In the genomic region with DNA sequence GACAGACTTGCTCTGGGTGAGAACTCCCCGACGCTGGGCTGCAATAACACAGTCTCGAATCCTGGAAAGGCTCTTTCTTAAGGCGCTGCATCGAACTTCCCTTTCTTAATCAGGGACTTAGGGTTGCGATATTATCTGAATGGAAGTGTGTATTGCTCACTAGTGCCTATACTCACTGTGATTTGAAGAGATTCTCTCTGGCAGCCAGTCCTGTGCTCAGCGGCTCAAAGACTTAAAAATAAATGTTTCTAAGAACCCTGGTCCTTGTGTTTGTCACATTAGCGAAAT, we compare ENCODE assay signal across 9 mouse cellular contexts. TPM values are rescaled to one million over a fixed set of nuclear protein-coding genes. Genes with fewer than 3 reads are reported as not detected.
DNase-seq lines count a peak whose midpoint lies in the region; ATAC-seq and TF ChIP-seq lines count a peak whose summit lies in the region.
"Had no signal": no experiment of that assay in that cellular context is flagged by ENCODE, and none has a peak within 500 bp of the region (broad histone marks: within the 10 kb centered on the region; RNA-seq: fewer than 3 reads in every experiment).

No protein-coding gene starts in this region.

- no peak for DNase-seq in heart, embryonic 10.5 days (ENCODE audit: low spot score)
- no peak for DNase-seq in heart, postnatal 14 days
- DNase-seq in hindbrain, embryonic 10.5 days (ENCODE audit: low spot score): no peak
- DNase-seq in liver, postnatal 0 days: no peak
- no peak for DNase-seq in ovary, postnatal 14 days (ENCODE audit: low spot score)
- no peak for DNase-seq in frontal cortex, postnatal 14 days (ENCODE audit: low spot score in 2 of 2)
- DNase-seq in urinary bladder, postnatal 36 days (ENCODE audit: low spot score in 2 of 2): no peak

- TF ChIP-seq CTCF in liver, postnatal 0 days (IDR thresholded peaks at IDR 0.05; ENCODE audit: low read depth): no peak

- H3K9me3 ChIP-seq in heart, embryonic 10.5 days: no peaks in the 10 kb centered on the region
- H3K9me3 ChIP-seq in hindbrain, embryonic 10.5 days: no peaks in the 10 kb centered on the region
- no peaks in the 10 kb centered on the region for H3K9me3 ChIP-seq in liver, postnatal 0 days (ENCODE audit: low read length)

- no peaks in the 10 kb centered on the region for H3K36me3 ChIP-seq in heart, embryonic 10.5 days
- no peaks in the 10 kb centered on the region for H3K36me3 ChIP-seq in hindbrain, embryonic 10.5 days
- no peaks in the 10 kb centered on the region for H3K36me3 ChIP-seq in liver, postnatal 0 days (replicated peaks; ENCODE audit: insufficient read depth, low read length)

- peak overlapping the region; percentile 86 for H3K4me3 ChIP-seq in heart, embryonic 10.5 days
- peak overlapping the region; percentile 87 for H3K4me3 ChIP-seq in brown adipose tissue, adult 24 weeks (ENCODE audit: insufficient read depth, low read depth, low read length)
- H3K4me3 ChIP-seq in hindbrain, embryonic 10.5 days: peak overlapping the region; percentile 82
- peak overlapping the region; percentile 68; the same call in 1 of the 2 replicates for H3K4me3 ChIP-seq in liver, postnatal 0 days (ENCODE audit: low read depth, low read length)

- no peak for ATAC-seq in liver, postnatal 0 days
- ATAC-seq: inflammation-experienced regulatory T-cells, adult 6 months had no signal

- H3K4me2 ChIP-seq in liver, postnatal 0 days (ENCODE audit: low read depth, low read length): peak overlapping the region; percentile 79

- H3K9ac ChIP-seq in liver, postnatal 0 days (replicated peaks): peak overlapping the region; percentile 68; the same call in 1 of the 2 replicates

- no peak overlapping the region for H3K27ac ChIP-seq in heart, embryonic 10.5 days
- H3K27ac ChIP-seq in brown adipose tissue, adult 24 weeks (replicated peaks; ENCODE audit: low read depth, low read length): peak overlapping the region; percentile 92
- H3K27ac ChIP-seq in hindbrain, embryonic 10.5 days: no peak overlapping the region
- H3K27ac ChIP-seq in liver, postnatal 0 days (ENCODE audit: low read depth): no peak overlapping the region

- 37% methylated on average over 8 of the region's 8 CpGs for WGBS in heart, embryonic 10.5 days
- 47% methylated on average over 8 of the region's 8 CpGs for WGBS in hindbrain, embryonic 10.5 days
- WGBS in liver, postnatal 0 days (ENCODE audit: insufficient replicate concordance): 27% methylated on average over 8 of the region's 8 CpGs

- H3K4me1 ChIP-seq in heart, embryonic 10.5 days: peaks cover 17% of the 10 kb centered on the region; the same call in 1 of the 2 replicates
- H3K4me1 ChIP-seq in brown adipose tissue, adult 24 weeks (ENCODE audit: control insufficient read depth, insufficient read depth, insufficient read length, low read length): 0 out of 2 replicates have a peak, but pooled peaks cover 4% of the 10 kb centered on the region
- peaks cover 15% of the 10 kb centered on the region for H3K4me1 ChIP-seq in hindbrain, embryonic 10.5 days (replicated peaks)
- H3K4me1 ChIP-seq in liver, postnatal 0 days (ENCODE audit: insufficient read depth): 0 out of 2 replicates have a peak, but pooled peaks cover 2% of the 10 kb centered on the region

- no peak for TF ChIP-seq EP300 in liver, postnatal 0 days (IDR thresholded peaks at IDR 0.05; ENCODE audit: low read depth)

- intact Hi-C loops in heart, postnatal 14 days (cut with DNase I): loop anchor here (5.0 kb wide), 3 partner anchors 39 to 494 kb away; no protein-coding TSS in a partner anchor

- H3K27me3 ChIP-seq in heart, embryonic 10.5 days (ENCODE audit: insufficient read depth, poor library complexity, severe bottlenecking): peaks cover 9% of the 10 kb centered on the region; the same call in 1 of the 2 replicates
- H3K27me3 ChIP-seq in hindbrain, embryonic 10.5 days (ENCODE audit: insufficient read depth, poor library complexity, severe bottlenecking): peaks cover 27% of the 10 kb centered on the region
- peaks cover 19% of the 10 kb centered on the region for H3K27me3 ChIP-seq in liver, postnatal 0 days (ENCODE audit: insufficient read depth, low read length)

RNA-seq across cellular contexts. Expression of gene Slc4a4, which starts 1.7 kb away (rescaled TPM):
- polyA plus RNA-seq in heart, embryonic 10.5 days (2016; fragmentation: Nextera tagmentation; extraction: Ambion mirVana): 2.2 and 3.0 TPM in 2 replicates
- 10 to 100 TPM; 16.6 to 22.0 TPM for total RNA-seq in heart, postnatal 14 days (2021)
- 24.9 and 49.3 TPM in 2 replicates for polyA plus RNA-seq in brown adipose tissue, adult 24 weeks (2012; ENCODE audit: insufficient read depth, insufficient read length, missing spikeins)
- polyA plus RNA-seq in hindbrain, embryonic 10.5 days (2016; fragmentation: Nextera tagmentation; extraction: Ambion mirVana): 2.0 and 2.5 TPM in 2 replicates
- 3.3 and 4.1 TPM in 2 replicates for polyA plus RNA-seq in liver, postnatal 0 days (2015; fragmentation: Nextera tagmentation; extraction: Ambion mirVana)
